16 mouse cellular contexts compared by ENCODE assay signal in genomic region chr16:48214976-48215375, GRCm38 (mm10).
A peak's percentile ranks its signal among the peaks of the same experiment; 100 is the strongest.
DNase-seq lines count a peak whose midpoint lies in the region; TF ChIP-seq lines count a peak whose summit lies in the region.
"Had no signal": no experiment of that assay in that cellular context is flagged by ENCODE, and none has a peak within 500 bp of the region (broad histone marks: within the 10 kb centered on the region; RNA-seq: fewer than 3 reads in every experiment).

No protein-coding gene starts in this region.

- TF ChIP-seq POLR2A in kidney, adult 2 months (IDR thresholded peaks at IDR 0.05; ENCODE audit: low read depth, low read length): no peak

- peak; percentile 10 for DNase-seq in adrenal gland, postnatal 14 days
- DNase-seq in adrenal gland, postnatal 25 days: no peak
- DNase-seq in kidney, adult 2 months: peak; percentile 77
- peak; percentile 26 for DNase-seq in kidney, postnatal 10 days
- DNase-seq in kidney, postnatal 4 days: peak; percentile 2
- DNase-seq in layer of hippocampus, adult 9-10 months (ENCODE audit: low spot score): no peak
- no peak for DNase-seq in right cerebral cortex, postnatal 14 days
- DNase-seq: cerebellum, adult 11-12 months; cerebellum, adult 9-10 months; cerebellum, postnatal 25 days; forebrain, postnatal 0 days; gastrocnemius, postnatal 14 days had no signal

- no peak for TF ChIP-seq CTCF in kidney, adult 2 months (conservative IDR thresholded peaks at IDR 0.05; ENCODE audit: insufficient read depth, insufficient read length, low read depth, low read length)

- H3K27ac ChIP-seq in kidney, adult 2 months (ENCODE audit: insufficient read depth, low read depth, low read length): peak overlapping the region; percentile 50
- H3K27ac ChIP-seq: embryonic facial prominence, embryonic 13.5 days; forebrain, embryonic 12.5 days; hindbrain, embryonic 10.5 days had no signal

- H3K27me3 ChIP-seq in kidney, adult 2 months (replicated peaks; ENCODE audit: control insufficient read depth, insufficient read depth, low read length): no peaks in the 10 kb centered on the region
- H3K27me3 ChIP-seq: embryonic facial prominence, embryonic 13.5 days; forebrain, embryonic 12.5 days; heart, embryonic 12.5 days had no signal

- no peak overlapping the region for H3K4me3 ChIP-seq in kidney, adult 2 months (ENCODE audit: insufficient read depth, low read depth, low read length)
- H3K4me3 ChIP-seq: embryonic facial prominence, embryonic 13.5 days; forebrain, embryonic 12.5 days; heart, embryonic 12.5 days; hindbrain, embryonic 10.5 days had no signal

- no peaks in the 10 kb centered on the region for H3K36me3 ChIP-seq in kidney, adult 2 months (ENCODE audit: control insufficient read depth, insufficient read depth, low read length)
- H3K36me3 ChIP-seq: embryonic facial prominence, embryonic 13.5 days; forebrain, embryonic 12.5 days; heart, embryonic 12.5 days; hindbrain, embryonic 10.5 days had no signal

- H3K4me1 ChIP-seq in kidney, adult 2 months (ENCODE audit: control insufficient read depth, insufficient read depth, low read length): no peaks in the 10 kb centered on the region
- H3K4me1 ChIP-seq: embryonic facial prominence, embryonic 13.5 days; forebrain, embryonic 12.5 days; heart, embryonic 12.5 days; hindbrain, embryonic 10.5 days had no signal

Comparison
In these comparisons a context has a peak if more than half of its experiments do, and no peak if none do; other contexts are left out.
1. DNase-seq: peak in adrenal gland, postnatal 14 days (single experiment), kidney, adult 2 months (single experiment), kidney, postnatal 10 days (single experiment) and kidney, postnatal 4 days (2 of 2); none in adrenal gland, postnatal 25 days (single experiment), layer of hippocampus, adult 9-10 months (single experiment) and right cerebral cortex, postnatal 14 days (single experiment).